Mouse (Mus musculus) splenic B cell, adult 2 months (primary cell): ENCODE measurements at regions not wholly inside any gene's neighbourhood (a gene's known extent, or its start where the extent isn't known, plus 50 kb on each side); places are given as distances from the start of the nearest gene placed in this dataset.
A peak's percentile ranks its signal among the peaks of the same experiment; 100 is the strongest.

Source experiments
- DNase-seq: peaks from one replicate; pipeline ENCODE4 v3.0.0-alpha.2; 2011; ENCODE audit warnings: low read depth, low spot score
- H3K27me3 ChIP-seq: 2 replicates; pipeline ENCODE4 v1.6.1; 2012; ENCODE audit warnings: mild to moderate bottlenecking, low read length, moderate library complexity, mixed read lengths; ENCODE audit not compliant: control insufficient read depth, poor library complexity, insufficient read depth, severe bottlenecking
- H3K36me3 ChIP-seq: 2 replicates; pipeline ENCODE4 v1.6.1; 2012; ENCODE audit warnings: mild to moderate bottlenecking, low read length, moderate library complexity, mixed read lengths; ENCODE audit not compliant: control insufficient read depth, poor library complexity, insufficient read depth, severe bottlenecking

GRCm38 (mm10) chr4:9080821-9081493 is 842.1 kb upstream of the Car8 start:
- no peaks in the 10 kb centered on the region for H3K36me3 ChIP-seq
- no peak for DNase-seq
- H3K27me3 ChIP-seq, result no peaks in the 10 kb centered on the region

- DNase-seq, result no peak
- Histone ChIP-seq H3K36me3 (no peaks in the 10 kb centered on the region), H3K27me3 (no peaks in the 10 kb centered on the region)
Observed at GRCm38 (mm10) chr4:9079828-9080245, 841.0 kb upstream of the Car8 start.

- no peak for DNase-seq
- Histone ChIP-seq H3K27me3 (no peaks in the 10 kb centered on the region), H3K36me3 (no peaks in the 10 kb centered on the region)
Observed at GRCm38 (mm10) chr4:9074447-9074846, 835.6 kb upstream of the Car8 start.

- no peak for DNase-seq
- H3K36me3 ChIP-seq, result no peaks in the 10 kb centered on the region
- no peaks in the 10 kb centered on the region for H3K27me3 ChIP-seq
Observed at GRCm38 (mm10) chr4:9073736-9074428, 835.0 kb upstream of the Car8 start.

- no peaks in the 10 kb centered on the region for H3K27me3 ChIP-seq
- no peaks in the 10 kb centered on the region for H3K36me3 ChIP-seq
- no peak for DNase-seq
Observed at GRCm38 (mm10) chr4:9072321-9072720, 833.5 kb upstream of the Car8 start.

- no peak for DNase-seq
- H3K27me3 ChIP-seq, result no peaks in the 10 kb centered on the region; the same call in 1 of the 2 replicates
- no peaks in the 10 kb centered on the region for H3K36me3 ChIP-seq
Observed at GRCm38 (mm10) chr4:9067874-9068273, 829.0 kb upstream of the Car8 start.

- DNase-seq, result peak; percentile 1
- Histone ChIP-seq H3K27me3 (no peaks in the 10 kb centered on the region; the same call in 1 of the 2 replicates), H3K36me3 (no peaks in the 10 kb centered on the region)
Observed at GRCm38 (mm10) chr4:9065981-9066815, 827.4 kb upstream of the Car8 start.

GRCm38 (mm10) chr4:9061941-9062340 is 823.1 kb upstream of the Car8 start:
- Histone ChIP-seq H3K27me3 (no peaks in the 10 kb centered on the region; the same call in 1 of the 2 replicates), H3K36me3 (no peaks in the 10 kb centered on the region)
- no peak for DNase-seq

GRCm38 (mm10) chr4:9060221-9060620 is 821.4 kb upstream of the Car8 start:
- no peaks in the 10 kb centered on the region for H3K36me3 ChIP-seq
- no peak for DNase-seq
- H3K27me3 ChIP-seq, result no peaks in the 10 kb centered on the region

- no peaks in the 10 kb centered on the region for H3K36me3 ChIP-seq
- H3K27me3 ChIP-seq, result no peaks in the 10 kb centered on the region
- DNase-seq, result no peak
Observed at GRCm38 (mm10) chr4:9057676-9058075, 818.8 kb upstream of the Car8 start.

- DNase-seq, result no peak
- no peaks in the 10 kb centered on the region for H3K36me3 ChIP-seq
- H3K27me3 ChIP-seq, result no peaks in the 10 kb centered on the region
Observed at GRCm38 (mm10) chr4:9057113-9057512, 818.3 kb upstream of the Car8 start.

- Histone ChIP-seq H3K27me3 (no peaks in the 10 kb centered on the region), H3K36me3 (no peaks in the 10 kb centered on the region)
- no peak for DNase-seq
Observed at GRCm38 (mm10) chr4:9055876-9056275, 817.0 kb upstream of the Car8 start.

GRCm38 (mm10) chr4:9055266-9055820 is 816.5 kb upstream of the Car8 start:
- no peak for DNase-seq
- H3K27me3 ChIP-seq, result no peaks in the 10 kb centered on the region
- no peaks in the 10 kb centered on the region for H3K36me3 ChIP-seq

- no peak for DNase-seq
- Histone ChIP-seq H3K27me3 (no peaks in the 10 kb centered on the region; the same call in 1 of the 2 replicates), H3K36me3 (no peaks in the 10 kb centered on the region)
Observed at GRCm38 (mm10) chr4:9048817-9049216, 810.0 kb upstream of the Car8 start.
